Mouse (Mus musculus) neural tube, embryonic 10.5 days (tissue): ENCODE data around the gene Ifna6.
"Not testable (repeated sequence)": the region's sequence is repeated elsewhere in the genome, so short reads cannot be mapped to it uniquely, and the experiment has no call there.

Source experiments
- DNase-seq: peaks from one replicate; pipeline ENCODE4 v3.0.0-alpha.2; 2017; ENCODE audit warnings: low spot score; ENCODE audit errors: extremely low spot score

The Ifna6 gene

DNA sequence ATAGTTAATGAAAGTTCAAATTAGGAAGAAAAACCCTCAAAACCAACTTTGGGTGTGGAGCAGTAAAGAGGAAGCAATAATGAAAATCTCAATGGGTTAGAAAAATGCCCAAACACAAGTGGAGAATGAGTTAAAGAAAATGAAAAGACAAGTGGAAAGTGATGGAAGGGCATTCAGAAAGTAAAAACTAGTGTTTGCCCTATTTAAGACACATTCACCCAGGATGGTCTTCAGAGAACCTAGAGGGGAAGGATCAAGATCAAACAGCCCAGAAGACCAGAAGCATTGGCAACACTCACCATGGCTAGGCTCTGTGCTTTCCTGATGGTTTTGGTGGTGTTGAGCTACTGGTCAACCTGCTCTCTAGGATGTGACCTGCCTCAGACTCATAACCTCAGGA is at the start of gene Ifna6:
TSS of gene Ifna6 (plus strand) at position 301 of the 400 bp plus-strand sequence.
- not testable (repeated sequence) for DNase-seq

DNA sequence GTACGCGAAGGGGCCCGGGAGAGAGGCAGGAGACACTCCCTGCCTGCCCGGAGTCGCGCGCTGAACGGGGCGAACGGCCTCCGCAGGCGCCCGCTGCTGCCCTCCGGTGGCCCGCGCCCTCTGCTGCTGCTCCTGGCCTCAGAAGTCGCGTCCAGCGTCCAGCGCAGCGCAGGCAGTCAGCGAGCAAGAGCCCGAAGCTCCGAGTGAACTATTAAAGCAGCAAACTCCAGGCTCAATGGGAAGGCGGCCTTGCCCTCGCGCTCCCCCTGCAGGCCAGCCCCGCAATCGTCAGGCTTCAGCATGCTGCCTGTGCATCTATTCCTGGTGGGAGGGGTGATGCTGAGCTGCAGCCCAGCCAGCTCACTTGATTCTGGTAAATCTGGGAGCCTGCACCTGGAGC is 47.7 kb upstream of the Ifna6 start, which contains the start of gene Gm13272:
TSS of gene Gm13272 (plus strand) at position 301 of the 400 bp plus-strand sequence.
- not testable (repeated sequence) for DNase-seq

DNA sequence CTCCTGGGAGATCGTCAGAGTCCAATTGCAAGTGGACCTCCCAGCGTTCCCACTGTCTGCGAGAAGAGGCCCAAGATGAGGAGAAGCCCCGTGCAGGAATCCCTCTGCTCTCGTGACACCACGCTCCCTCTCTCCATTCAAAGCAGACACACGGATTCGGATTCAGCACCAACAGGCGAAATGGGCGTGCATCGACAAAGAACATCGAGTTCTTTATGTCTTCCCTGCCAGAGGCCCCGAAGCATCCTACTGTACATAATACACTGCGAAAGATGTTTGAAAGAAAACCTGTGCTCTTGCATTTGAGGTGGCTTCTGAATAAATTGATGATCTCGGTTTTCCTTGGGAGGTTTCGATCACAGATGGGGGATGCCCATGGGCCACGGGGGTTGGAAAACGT is 46.9 kb upstream of the Ifna6 start:
- DNase-seq = not testable (repeated sequence)

DNA sequence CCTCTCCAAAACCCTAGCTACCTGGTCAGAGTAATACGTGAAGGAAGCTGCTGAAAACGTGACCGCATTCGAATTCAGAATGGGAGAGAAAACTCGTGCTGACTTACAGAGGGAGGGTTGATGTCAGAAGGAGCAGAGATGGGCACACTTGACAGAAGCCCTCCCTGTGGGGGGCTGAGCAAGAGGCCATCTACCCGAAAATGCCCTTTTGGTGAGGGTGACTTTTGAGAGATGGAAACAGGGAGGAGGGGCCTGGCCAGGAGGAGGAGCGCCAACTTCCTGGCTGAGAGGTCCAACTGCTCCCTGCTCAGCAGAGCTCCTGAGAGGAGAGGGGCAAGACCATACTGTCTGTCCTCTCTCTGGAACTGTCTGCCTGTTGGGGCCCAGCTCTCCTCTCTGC is 45.4 kb upstream of the Ifna6 start, which contains the start of gene Ifnz:
TSS of gene Ifnz (plus strand) at position 301 of the 400 bp plus-strand sequence.
- DNase-seq = not testable (repeated sequence)

DNA sequence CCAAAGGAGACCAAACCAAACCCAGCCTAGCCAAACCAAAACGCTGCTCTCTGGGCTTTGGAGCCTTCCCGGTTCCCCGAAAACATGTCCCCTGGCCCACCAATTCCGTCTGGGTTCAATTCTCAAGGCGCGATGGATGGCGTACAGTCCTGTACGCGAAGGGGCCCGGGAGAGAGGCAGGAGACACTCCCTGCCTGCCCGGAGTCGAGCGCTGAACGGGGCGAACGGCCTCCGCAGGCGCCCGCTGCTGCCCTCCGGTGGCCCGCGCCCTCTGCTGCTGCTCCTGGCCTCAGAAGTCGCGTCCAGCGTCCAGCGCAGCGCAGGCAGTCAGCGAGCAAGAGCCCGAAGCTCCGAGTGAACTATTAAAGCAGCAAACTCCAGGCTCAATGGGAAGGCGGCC is 44.9 kb upstream of the Ifna6 start:
- DNase-seq = not testable (repeated sequence)

DNA sequence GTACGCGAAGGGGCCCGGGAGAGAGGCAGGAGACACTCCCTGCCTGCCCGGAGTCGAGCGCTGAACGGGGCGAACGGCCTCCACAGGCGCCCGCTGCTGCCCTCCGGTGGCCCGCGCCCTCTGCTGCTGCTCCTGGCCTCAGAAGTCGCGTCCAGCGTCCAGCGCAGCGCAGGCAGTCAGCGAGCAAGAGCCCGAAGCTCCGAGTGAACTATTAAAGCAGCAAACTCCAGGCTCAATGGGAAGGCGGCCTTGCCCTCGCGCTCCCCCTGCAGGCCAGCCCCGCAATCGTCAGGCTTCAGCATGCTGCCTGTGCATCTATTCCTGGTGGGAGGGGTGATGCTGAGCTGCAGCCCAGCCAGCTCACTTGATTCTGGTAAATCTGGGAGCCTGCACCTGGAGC is 41.8 kb upstream of the Ifna6 start, which contains the start of gene Gm13276:
TSS of gene Gm13276 (plus strand) at position 301 of the 400 bp plus-strand sequence.
- DNase-seq = not testable (repeated sequence)

DNA sequence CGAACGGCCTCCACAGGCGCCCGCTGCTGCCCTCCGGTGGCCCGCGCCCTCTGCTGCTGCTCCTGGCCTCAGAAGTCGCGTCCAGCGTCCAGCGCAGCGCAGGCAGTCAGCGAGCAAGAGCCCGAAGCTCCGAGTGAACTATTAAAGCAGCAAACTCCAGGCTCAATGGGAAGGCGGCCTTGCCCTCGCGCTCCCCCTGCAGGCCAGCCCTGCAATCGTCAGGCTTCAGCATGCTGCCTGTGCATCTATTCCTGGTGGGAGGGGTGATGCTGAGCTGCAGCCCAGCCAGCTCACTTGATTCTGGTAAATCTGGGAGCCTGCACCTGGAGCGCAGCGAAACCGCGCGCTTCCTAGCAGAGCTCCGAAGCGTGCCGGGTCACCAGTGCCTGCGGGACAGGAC is 38.8 kb upstream of the Ifna6 start, which contains the start of gene Gm13277:
TSS of gene Gm13277 (plus strand) at position 231 of the 400 bp plus-strand sequence.
- DNase-seq = not testable (repeated sequence)

DNA sequence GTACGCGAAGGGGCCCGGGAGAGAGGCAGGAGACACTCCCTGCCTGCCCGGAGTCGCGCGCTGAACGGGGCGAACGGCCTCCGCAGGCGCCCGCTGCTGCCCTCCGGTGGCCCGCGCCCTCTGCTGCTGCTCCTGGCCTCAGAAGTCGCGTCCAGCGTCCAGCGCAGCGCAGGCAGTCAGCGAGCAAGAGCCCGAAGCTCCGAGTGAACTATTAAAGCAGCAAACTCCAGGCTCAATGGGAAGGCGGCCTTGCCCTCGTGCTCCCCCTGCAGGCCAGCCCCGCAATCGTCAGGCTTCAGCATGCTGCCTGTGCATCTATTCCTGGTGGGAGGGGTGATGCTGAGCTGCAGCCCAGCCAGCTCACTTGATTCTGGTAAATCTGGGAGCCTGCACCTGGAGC is 36.0 kb upstream of the Ifna6 start, which contains the start of gene Gm13278:
TSS of gene Gm13278 (plus strand) at position 301 of the 400 bp plus-strand sequence.
- DNase-seq = not testable (repeated sequence)

DNA sequence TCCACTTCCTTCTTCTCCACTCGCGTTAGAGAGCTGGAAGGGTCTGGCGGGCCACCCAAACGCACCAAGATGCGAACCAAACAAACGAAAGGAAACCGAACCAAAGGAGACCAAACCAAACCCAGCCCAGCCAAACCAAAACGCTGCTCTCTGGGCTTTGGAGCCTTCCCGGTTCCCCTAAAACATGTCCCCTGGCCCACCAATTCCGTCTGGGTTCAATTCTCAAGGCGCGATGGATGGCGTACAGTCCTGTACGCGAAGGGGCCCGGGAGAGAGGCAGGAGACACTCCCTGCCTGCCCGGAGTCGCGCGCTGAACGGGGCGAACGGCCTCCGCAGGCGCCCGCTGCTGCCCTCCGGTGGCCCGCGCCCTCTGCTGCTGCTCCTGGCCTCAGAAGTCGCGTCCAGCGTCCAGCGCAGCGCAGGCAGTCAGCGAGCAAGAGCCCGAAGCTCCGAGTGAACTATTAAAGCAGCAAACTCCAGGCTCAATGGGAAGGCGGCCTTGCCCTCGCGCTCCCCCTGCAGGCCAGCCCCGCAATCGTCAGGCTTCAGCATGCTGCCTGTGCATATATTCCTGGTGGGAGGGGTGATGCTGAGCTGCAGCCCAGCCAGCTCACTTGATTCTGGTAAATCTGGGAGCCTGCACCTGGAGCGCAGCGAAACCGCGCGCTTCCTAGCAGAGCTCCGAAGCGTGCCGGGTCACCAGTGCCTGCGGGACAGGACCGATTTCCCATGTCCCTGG is 33.1 kb upstream of the Ifna6 start, which contains the start of gene Gm13275:
TSS of gene Gm13275 (plus strand) at position 552 of the 740 bp plus-strand sequence.
- not testable (repeated sequence) for DNase-seq

DNA sequence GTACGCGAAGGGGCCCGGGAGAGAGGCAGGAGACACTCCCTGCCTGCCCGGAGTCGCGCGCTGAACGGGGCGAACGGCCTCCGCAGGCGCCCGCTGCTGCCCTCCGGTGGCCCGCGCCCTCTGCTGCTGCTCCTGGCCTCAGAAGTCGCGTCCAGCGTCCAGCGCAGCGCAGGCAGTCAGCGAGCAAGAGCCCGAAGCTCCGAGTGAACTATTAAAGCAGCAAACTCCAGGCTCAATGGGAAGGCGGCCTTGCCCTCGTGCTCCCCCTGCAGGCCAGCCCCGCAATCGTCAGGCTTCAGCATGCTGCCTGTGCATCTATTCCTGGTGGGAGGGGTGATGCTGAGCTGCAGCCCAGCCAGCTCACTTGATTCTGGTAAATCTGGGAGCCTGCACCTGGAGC is 30.1 kb upstream of the Ifna6 start, which contains the start of gene Gm13279:
TSS of gene Gm13279 (plus strand) at position 301 of the 400 bp plus-strand sequence.
- DNase-seq = not testable (repeated sequence)

DNA sequence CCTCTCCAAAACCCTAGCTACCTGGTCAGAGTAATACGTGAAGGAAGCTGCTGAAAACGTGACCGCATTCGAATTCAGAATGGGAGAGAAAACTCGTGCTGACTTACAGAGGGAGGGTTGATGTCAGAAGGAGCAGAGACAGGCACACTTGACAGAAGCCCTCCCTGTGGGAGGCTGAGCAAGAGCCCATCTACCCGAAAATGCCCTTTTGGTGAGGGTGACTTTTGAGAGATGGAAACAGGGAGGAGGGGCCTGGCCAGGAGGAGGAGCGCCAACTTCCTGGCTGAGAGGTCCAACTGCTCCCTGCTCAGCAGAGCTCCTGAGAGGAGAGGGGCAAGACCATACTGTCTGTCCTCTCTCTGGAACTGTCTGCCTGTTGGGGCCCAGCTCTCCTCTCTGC is 27.9 kb upstream of the Ifna6 start, which contains the start of gene Gm13285:
TSS of gene Gm13285 (plus strand) at position 301 of the 400 bp plus-strand sequence.
- DNase-seq = not testable (repeated sequence)

DNA sequence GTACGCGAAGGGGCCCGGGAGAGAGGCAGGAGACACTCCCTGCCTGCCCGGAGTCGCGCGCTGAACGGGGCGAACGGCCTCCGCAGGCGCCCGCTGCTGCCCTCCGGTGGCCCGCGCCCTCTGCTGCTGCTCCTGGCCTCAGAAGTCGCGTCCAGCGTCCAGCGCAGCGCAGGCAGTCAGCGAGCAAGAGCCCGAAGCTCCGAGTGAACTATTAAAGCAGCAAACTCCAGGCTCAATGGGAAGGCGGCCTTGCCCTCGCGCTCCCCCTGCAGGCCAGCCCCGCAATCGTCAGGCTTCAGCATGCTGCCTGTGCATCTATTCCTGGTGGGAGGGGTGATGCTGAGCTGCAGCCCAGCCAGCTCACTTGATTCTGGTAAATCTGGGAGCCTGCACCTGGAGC is 24.3 kb upstream of the Ifna6 start, which contains the start of gene Gm13287:
TSS of gene Gm13287 (plus strand) at position 301 of the 400 bp plus-strand sequence.
- not testable (repeated sequence) for DNase-seq

DNA sequence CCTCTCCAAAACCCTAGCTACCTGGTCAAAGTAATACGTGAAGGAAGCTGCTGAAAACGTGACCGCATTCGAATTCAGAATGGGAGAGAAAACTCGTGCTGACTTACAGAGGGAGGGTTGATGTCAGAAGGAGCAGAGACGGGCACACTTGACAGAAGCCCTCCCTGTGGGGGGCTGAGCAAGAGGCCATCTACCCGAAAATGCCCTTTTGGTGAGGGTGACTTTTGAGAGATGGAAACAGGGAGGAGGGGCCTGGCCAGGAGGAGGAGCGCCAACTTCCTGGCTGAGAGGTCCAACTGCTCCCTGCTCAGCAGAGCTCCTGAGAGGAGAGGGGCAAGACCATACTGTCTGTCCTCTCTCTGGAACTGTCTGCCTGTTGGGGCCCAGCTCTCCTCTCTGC is 22.0 kb upstream of the Ifna6 start, which contains the start of gene Gm13288:
TSS of gene Gm13288 (plus strand) at position 301 of the 400 bp plus-strand sequence.
- DNase-seq = not testable (repeated sequence)

DNA sequence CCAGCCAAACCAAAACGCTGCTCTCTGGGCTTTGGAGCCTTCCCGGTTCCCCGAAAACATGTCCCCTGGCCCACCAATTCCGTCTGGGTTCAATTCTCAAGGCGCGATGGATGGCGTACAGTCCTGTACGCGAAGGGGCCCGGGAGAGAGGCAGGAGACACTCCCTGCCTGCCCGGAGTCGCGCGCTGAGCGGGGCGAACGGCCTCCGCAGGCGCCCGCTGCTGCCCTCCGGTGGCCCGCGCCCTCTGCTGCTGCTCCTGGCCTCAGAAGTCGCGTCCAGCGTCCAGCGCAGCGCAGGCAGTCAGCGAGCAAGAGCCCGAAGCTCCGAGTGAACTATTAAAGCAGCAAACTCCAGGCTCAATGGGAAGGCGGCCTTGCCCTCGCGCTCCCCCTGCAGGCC is 21.5 kb upstream of the Ifna6 start:
- DNase-seq = not testable (repeated sequence)

DNA sequence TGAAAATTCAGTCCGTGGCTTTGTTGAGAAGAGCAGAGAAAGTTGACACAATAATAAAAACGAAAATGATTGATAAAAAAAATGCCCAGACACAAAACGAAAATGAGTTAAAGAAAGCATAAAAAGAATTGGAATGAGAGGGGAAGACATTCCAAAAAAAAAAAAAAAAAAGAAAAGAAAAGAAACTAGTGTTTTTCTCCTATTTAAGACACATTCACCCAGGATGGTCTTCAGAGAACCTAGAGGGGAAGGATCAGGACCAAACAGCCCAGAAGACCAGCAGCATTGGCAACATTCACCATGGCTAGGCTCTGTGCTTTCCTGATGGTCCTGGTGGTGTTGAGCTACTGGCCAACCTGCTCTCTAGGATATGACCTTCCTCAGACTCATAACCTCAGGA is 11.3 kb upstream of the Ifna6 start, which contains the start of gene Ifna7:
TSS of gene Ifna7 (plus strand) at position 301 of the 400 bp plus-strand sequence.
- DNase-seq = no peak

DNA sequence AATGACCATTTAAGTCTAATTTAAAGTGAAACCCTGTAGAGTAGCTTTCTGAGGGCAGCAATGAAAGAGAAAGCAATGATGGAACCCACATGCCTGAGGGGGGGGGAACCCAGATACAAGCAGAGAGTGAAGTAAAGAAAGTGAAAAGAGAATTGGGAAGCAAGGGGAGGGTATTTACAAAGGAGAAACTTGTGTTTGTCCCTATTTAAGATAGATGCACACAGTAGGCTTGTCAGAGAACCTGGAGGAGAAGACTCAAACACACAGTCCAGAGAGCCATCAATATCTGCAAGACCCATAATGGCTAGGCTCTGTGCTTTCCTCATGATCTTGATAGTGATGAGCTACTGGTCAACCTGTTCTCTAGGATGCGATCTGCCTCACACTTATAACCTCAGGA is 7.6 kb upstream of the Ifna6 start, which contains the start of gene Ifna11:
TSS of gene Ifna11 (plus strand) at position 301 of the 400 bp plus-strand sequence.
- DNase-seq = no peak

DNA sequence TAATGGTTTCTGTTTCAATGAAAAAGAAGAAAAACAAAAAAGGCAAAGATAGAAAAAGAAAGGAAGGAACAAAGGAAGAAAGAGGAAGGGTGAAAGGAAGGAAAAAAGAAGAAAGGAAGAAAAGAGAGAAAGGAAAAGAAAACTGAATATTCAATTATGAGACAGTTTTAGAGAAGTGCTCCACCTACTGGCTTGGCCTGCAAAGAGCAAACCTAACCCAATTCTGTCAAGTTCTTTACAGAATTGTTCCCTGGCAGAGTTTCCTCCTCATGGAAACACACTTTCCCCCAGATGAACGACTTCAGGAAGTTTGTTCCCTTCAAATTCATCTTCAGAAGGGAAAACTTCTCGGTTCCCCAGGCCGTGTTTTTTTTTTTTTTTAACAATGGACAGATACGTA is 4.2 kb upstream of the Ifna6 start:
- DNase-seq = no peak

DNA sequence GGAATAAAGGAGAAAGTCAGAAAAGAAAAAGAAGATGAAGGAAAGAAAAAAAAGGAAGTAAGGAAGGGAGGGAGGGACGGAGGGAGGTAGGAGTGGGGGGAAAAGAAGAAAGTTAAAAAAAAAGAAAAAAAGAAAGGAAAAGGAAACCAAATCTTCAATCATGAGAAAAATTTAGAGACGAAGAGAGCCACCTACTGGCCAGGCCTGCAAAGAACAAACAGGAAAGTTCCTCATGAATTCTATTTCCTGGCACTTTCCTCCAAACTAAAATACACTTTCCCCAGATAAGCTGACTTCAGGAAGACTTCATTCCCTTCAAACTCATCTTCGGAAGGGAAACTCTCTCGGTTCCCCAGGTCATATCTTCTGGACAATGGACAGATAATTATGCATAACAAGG is 3.3 kb downstream of the Ifna6 start:
- DNase-seq = no peak

DNA sequence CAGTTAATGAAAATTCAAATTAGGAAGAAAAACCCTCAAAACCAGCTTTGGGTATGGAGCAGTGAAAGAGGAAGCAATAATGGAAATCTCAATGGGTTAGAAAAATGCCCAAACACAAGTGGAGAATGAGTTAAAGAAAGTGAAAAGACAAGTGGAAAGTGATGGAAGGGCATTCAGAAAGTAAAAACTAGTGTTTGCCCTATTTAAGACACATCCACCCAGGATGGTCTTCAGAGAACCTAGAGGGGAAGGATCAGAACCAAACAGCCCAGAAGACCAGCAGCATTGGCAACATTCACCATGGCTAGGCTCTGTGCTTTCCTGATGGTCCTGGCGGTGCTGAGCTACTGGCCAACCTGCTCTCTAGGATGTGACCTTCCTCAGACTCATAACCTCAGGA is 8.0 kb downstream of the Ifna6 start, which contains the start of gene Ifna5:
TSS of gene Ifna5 (plus strand) at position 301 of the 400 bp plus-strand sequence.
- DNase-seq = not testable (repeated sequence)

DNA sequence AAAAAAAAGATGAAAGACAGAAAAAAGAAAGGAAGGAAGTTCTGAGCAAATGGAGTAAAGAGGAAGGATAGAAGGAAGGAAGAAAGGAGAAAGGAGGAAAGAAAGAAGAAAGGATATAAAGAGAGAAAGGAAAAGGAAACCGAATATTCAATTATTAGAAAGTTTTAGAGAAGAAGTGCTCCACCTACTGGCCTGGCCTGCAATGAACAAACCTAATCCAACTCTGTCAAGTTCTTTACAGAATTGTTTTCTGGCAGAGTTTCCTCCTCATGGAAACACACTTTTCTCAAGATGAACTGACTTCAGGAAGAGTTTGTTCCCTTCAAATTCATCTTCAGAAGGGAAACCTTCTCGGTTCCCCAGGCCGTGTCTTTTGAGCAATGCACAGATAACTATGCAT is 11.6 kb downstream of the Ifna6 start:
- DNase-seq = no peak

DNA sequence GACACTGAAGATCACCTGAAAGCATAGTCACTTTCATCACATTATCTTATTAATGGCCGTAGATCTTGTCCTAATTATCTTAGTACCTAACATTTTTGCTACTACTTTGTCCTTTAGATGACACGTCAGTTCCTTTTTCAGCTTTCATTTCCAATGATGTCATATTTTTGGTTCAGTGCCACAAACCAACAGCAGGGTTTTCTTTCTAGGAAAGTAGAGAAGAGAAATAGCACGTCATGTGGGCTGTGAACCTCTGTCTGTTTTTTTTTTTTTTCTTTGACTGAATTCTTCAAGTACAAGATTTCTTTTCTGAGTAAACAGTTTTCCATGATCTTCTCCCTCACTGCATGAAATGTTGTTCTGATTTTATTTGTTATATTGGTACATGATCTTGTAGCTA is 12.8 kb downstream of the Ifna6 start:
- no peak for DNase-seq

DNA sequence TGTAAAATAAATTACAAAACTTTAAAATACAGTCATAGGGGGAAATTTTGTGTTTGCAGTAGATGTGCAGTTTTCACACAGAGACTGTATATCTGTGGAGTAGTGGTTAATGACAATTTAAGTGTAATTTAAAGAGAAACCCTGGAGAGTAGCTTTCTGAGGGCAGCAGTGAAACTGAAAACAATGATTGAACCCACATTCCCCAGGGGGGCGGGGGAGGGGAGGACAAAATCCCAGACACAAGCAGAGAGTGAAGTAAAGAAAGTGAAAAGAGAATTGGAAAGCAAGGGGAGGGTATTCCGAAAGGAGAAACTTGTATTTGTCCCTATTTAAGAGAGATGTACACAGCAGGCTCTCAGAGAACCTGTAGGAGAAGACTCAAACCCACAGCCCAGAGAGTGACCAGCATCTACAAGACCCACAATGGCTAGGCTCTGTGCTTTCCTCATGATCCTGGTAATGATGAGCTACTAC is 14.3 kb downstream of the Ifna6 start, which contains the start of gene Ifna4:
TSS of gene Ifna4 (plus strand) at position 424 of the 474 bp plus-strand sequence.
- DNase-seq = no peak
